Mouse (Mus musculus): ENCODE results near the gene Kcnk5.

GRCm38 (mm10) chr14:20175705-20176104 is 5.9 kb downstream of the Kcnk5 start:
- TF ChIP-seq TAL1 (IDR thresholded peaks at IDR 0.05; ENCODE audit: low read length) (no peak), GATA1 (IDR thresholded peaks at IDR 0.05; ENCODE audit: low read length) (no peak)

Data from erythroblast, embryonic 14.5 days (primary cell).